Mouse (Mus musculus): ENCODE data around the gene Chd8.
"Not testable (repeated sequence)": the region's sequence is repeated elsewhere in the genome, so short reads cannot be mapped to it uniquely, and the experiment has no call there.

Chd8 gene

GRCm38 (mm10) chr14:52257484-52258213 lies at the start of gene Chd8:
Gene Chd8, minus strand, starts transcription at chr14:52257780.
- DNase-seq (ENCODE audit: low spot score in 2 of 2) = peak; percentile 96 to 97

- DNase-seq (ENCODE audit: low spot score in 2 of 2) = no peak
Measured at GRCm38 (mm10) chr14:52306100-52306499, 48.5 kb upstream of the Chd8 start.

GRCm38 (mm10) chr14:52304644-52305271 lies 47.2 kb upstream of the Chd8 start, which contains the start of gene Mettl3:
Gene Mettl3, minus strand, starts transcription at chr14:52305128.
- peak; percentile 81 to 89 for DNase-seq (ENCODE audit: low spot score in 2 of 2)

GRCm38 (mm10) chr14:52303517-52303916 lies 45.9 kb upstream of the Chd8 start:
- DNase-seq (ENCODE audit: low spot score in 2 of 2) = not testable (repeated sequence)

GRCm38 (mm10) chr14:52295558-52296264 lies 38.1 kb upstream of the Chd8 start:
- DNase-seq (ENCODE audit: low spot score in 2 of 2) = no peak

- DNase-seq (ENCODE audit: low spot score in 2 of 2) = no peak
Measured at GRCm38 (mm10) chr14:52284191-52284590, 26.6 kb upstream of the Chd8 start.

GRCm38 (mm10) chr14:52283629-52284028 lies 26.0 kb upstream of the Chd8 start:
- DNase-seq (ENCODE audit: low spot score in 2 of 2) = no peak

GRCm38 (mm10) chr14:52279747-52280120 lies 22.2 kb upstream of the Chd8 start:
- DNase-seq (ENCODE audit: low spot score in 2 of 2) = no peak

- DNase-seq (ENCODE audit: low spot score in 2 of 2) = peak; percentile 98 to 99
Measured at GRCm38 (mm10) chr14:52278932-52279746, 21.6 kb upstream of the Chd8 start, which contains the start of the genes Tox4 and Rab2b. Gene Tox4, plus strand, starts transcription at chr14:52279146. Gene Rab2b, minus strand, starts transcription at chr14:52279545.

GRCm38 (mm10) chr14:52277210-52277609 lies 19.6 kb upstream of the Chd8 start:
- no peak for DNase-seq (ENCODE audit: low spot score in 2 of 2)

GRCm38 (mm10) chr14:52272781-52273180 lies 15.2 kb upstream of the Chd8 start:
- no peak for DNase-seq (ENCODE audit: low spot score in 2 of 2)

GRCm38 (mm10) chr14:52256311-52257175 lies 1.0 kb downstream of the Chd8 start:
- DNase-seq (ENCODE audit: low spot score in 2 of 2) = no peak

GRCm38 (mm10) chr14:52246129-52246528 lies 11.5 kb downstream of the Chd8 start:
- no peak for DNase-seq (ENCODE audit: low spot score in 2 of 2)

GRCm38 (mm10) chr14:52244690-52245042 lies 12.9 kb downstream of the Chd8 start:
- DNase-seq (ENCODE audit: low spot score in 2 of 2) = no peak

- DNase-seq (ENCODE audit: low spot score in 2 of 2) = peak; percentile 97 to 98
Measured at GRCm38 (mm10) chr14:52244041-52244689, 13.4 kb downstream of the Chd8 start.

GRCm38 (mm10) chr14:52236216-52236615 lies 21.4 kb downstream of the Chd8 start:
- no peak for DNase-seq (ENCODE audit: low spot score in 2 of 2)

- DNase-seq (ENCODE audit: low spot score in 2 of 2) = no peak
Measured at GRCm38 (mm10) chr14:52235165-52235564, 22.4 kb downstream of the Chd8 start.

GRCm38 (mm10) chr14:52232249-52232648 lies 25.3 kb downstream of the Chd8 start:
- no peak for DNase-seq (ENCODE audit: low spot score in 2 of 2)

GRCm38 (mm10) chr14:52225972-52226371 lies 31.6 kb downstream of the Chd8 start:
- DNase-seq (ENCODE audit: low spot score in 2 of 2) = no peak

GRCm38 (mm10) chr14:52217261-52217660 lies 40.3 kb downstream of the Chd8 start:
- no peak for DNase-seq (ENCODE audit: low spot score in 2 of 2)

Measured in frontal cortex, postnatal 14 days (tissue).